Mouse (Mus musculus) fat pad, adult 2 months (tissue): ENCODE results near the gene Prkce.

Experiments
- DNase-seq: peaks from one replicate; pipeline ENCODE4 v3.0.0-alpha.2; 2011; ENCODE audit warnings: low read depth, low spot score; ENCODE audit errors: extremely low read depth

The Prkce gene

DNA sequence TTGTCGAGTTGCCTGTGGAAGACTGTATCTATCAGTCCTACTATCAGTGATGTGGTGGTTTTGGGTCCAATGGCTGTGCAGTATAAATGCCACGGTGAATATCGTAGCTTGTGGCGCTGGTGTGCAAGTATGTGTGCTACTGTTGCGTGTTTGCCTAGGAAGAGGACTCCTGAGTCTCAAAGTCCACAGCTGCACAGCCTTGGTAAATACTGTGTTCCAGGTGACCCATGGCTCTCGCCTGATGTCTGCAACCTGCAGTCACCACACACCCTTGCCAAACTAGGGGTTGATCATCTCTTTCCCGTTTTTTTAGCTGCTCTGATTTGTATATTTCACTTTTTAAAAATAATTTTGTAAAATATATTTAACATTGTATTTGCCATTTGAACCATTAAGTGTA, 273.5 kb downstream of the Prkce start:
- DNase-seq = no peak

DNA sequence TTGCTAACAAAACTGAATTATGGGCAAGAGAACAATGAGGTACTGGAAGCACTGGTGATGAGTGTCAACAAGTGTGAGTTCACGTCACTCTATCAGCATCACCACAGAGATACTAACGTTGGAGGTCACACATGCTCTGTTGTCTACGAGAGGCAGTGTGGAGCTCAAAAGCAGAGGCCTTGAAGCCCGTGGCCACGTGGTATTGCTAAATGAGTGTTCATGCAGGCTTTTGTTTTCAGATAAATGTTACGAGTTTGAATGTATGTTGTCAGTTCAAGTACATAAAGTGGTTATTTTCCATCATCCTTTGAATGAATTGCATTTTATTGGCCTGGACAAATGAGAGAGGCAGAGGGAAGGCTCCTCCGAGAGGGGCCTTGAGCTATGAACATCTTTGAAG, 276.3 kb downstream of the Prkce start:
- DNase-seq = no peak

DNA sequence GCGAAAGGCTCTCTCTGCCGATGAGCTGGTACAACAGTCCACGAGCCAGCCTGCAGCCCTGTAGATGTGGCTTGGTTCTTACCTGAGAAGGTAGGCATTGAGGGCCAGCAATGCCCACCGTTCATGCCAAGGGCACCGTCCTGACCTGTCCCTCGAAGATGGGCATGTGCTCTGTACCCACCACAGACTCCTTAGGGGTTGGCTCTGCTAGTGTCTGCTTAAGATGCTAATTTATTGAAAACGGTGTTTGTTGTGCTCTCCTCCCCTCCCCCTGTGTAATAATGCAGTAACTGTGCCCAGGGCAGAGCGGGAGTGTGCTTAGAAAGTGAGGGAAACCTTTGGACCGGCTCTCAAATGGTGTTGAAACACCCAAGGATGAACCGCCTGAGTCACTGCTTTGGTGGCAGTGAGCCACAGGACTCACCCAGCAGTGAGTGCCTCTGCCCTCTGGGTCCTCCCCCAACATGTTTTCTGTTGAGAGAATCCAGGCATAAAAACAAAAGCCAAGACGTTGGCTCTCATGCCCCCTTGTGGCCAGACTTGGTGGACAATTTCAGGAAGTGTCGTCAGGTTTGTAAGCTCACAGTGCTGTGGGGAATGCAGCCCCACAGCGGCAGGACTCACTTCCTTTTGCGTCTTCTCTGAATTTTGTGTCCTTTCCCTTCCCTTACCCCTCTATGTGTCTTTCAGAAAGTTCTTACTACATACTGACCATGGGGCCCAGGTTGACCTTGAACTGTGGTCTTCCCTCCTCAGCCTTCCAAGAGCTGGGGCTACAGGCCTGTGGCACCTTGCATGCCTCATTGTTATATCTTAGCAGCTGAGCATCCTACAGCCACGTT, 277.2 kb downstream of the Prkce start:
- peak; percentile 83 for DNase-seq

DNA sequence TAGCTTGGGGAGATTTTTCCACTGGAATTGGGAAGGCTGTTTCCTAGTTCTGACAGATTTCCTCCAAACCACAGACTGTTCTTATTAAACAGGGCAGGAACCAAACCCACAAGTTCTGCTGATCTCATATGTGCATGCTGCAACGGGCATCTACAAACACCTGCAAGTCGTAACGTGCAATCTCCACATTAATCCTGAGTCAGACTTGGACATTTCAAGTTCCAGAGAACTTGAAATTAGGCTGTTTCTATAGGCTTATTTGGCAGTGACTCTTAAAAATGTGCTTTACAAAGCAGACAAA, 277.8 kb downstream of the Prkce start:
- no peak for DNase-seq

DNA sequence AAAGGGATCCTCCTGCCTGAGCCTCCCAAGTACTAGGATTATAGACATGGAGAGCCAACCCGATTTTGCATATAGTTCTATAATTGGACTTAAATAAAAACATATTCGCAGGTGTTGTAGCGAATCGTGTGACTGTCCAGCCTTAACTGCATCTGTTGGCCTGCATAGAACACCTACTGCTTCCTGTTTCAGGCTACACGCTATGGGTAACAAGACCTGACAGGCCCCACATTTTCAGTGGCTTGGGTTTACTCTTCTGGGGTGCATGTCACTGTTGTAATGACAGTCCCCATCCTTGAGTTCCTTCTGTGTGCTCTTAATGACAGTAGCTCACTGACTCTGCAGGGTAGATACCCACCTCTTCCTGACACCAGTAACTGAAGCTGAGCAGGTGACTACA, 278.3 kb downstream of the Prkce start:
- no peak for DNase-seq

DNA sequence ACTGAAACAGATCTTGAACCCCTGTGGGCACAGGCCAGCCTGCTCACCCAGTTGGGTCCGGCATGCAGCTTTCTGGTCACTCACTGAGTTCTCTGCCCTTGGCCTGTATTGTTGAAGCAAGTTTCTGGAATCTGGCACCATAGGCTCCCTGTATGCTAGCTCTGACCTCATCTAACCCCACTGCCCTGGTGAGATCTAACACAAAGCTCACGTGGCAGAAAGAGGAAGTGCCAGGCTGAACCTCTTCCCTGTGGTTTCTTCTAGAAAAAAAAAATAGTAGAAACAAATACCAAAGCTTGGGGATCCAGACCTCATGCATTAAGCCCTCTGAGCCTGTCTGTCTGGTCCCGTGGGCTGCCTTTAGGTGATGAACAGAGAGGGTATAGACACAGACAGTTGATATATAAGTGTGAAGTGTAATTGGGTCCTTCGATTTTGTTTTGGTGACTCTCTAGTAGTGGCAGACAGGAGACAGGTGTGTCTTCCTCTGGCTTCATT, 279.6 kb downstream of the Prkce start:
- no peak for DNase-seq

DNA sequence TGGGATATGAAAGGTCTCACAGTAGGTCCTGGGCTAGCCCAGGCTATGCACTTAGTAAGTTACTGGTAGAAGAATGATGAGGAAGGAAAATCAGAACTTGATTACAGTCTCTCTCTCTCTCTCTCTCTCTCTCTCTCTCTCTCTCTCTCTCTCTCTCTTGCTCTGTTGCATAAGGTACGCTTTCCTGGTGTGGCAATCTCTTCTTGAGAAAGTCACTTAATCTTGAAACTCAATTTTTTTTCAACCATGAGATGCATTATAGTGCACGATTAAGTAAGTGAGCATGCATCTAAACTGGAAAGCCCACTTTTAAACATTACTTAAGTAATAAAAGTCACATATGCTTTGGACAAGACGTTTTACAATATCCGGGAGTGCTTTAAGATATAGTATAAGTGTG, 285.3 kb downstream of the Prkce start:
- DNase-seq = no peak

DNA sequence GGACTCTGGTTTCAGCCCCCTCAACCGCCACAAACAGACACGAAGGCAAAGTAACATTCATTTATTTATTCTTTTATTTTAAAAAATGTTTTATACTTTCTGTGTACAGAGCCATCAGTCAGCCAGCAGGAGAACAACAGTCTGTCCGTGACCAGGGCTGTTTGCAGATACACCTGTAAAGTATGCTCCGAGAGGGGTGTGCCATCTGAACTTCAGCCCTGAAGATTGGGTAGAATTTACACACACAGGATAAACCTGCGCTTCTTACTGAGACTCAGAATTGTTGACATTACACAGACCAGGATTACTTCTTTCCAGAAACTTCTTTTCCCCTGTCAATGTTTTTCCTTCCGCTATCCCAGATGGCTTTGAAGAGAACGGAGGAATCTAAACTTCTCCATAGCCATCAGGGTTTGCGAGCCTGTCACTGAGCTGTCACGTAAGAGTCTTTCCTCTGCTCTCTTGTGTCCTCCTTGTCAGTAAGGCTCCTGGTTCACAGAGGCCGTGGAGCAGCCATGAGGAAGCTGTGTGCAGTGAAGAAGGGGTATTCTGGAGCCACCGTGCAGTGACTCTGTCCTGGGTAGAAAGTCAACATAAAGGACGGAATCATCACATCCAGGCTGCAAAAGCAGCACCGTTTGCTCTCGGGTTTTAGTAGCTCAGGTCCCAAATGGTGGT, 286.2 kb downstream of the Prkce start:
- no peak for DNase-seq

DNA sequence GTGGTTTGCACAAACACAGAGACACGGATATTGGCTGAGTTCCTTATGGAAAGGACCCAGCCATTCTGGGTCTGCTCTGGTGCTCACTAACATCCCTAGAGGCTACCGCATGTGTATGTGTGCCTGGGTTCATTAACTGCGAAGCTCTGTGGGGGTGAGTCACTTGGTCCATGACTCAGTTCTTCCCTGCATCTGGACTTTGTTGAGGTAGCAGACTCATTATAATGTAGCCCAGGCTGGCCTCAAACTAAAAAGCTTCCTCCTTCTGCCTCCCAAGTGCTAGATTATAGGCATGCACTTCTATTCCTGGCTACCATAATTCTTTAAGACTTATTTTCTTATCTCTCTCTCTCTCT, 286.7 kb downstream of the Prkce start:
- DNase-seq = no peak

DNA sequence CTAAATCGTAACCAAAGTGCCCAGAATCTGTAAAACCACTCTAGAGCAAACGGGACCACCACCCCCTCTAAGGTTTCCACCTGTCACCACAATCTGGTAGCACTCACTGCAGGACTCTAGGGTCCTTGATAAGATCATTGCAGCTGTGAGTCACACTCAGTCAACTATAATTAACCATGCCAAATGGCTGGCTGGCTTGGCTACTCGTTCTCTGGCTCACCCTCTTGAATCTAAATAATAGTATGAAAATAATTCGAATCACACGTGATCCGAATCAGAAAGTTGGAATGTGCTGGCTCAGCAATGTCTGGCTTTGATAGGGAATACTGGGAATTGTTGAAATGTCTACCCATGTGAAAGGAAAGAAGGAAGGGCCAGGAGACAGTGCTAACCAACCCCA, 288.9 kb downstream of the Prkce start:
- no peak for DNase-seq

DNA sequence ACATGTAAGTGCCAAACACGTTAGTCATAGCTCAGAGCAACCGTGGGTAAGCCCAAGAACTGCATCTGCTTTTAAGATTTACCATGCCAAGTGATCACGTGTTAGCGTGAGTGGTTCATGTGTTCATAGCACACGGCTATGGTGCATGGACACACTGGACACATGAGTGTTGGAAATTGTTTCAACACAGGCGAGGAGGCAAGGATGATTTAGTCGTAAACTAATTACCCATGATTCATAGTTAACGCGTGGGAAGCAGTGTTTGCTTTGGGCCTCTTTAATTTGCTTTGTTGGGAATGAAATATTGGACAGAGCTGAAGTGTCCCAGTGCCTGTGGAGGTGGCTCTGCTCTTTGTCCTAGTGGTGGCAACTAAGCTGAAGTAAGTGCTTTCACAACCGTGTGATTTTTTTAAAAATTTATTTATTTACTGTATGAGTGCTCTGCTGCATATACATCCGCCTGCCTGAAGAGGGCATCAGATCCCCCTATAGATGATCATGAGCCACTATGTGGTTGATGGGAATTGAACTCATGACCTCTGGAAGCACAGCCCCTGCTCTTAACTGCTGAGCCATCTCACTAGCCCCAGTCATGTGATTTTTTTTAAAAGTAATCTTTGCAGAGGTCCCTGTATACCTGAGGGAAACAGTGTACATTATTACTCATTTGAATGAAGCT, 290.9 kb downstream of the Prkce start:
- peak; percentile 62 for DNase-seq

DNA sequence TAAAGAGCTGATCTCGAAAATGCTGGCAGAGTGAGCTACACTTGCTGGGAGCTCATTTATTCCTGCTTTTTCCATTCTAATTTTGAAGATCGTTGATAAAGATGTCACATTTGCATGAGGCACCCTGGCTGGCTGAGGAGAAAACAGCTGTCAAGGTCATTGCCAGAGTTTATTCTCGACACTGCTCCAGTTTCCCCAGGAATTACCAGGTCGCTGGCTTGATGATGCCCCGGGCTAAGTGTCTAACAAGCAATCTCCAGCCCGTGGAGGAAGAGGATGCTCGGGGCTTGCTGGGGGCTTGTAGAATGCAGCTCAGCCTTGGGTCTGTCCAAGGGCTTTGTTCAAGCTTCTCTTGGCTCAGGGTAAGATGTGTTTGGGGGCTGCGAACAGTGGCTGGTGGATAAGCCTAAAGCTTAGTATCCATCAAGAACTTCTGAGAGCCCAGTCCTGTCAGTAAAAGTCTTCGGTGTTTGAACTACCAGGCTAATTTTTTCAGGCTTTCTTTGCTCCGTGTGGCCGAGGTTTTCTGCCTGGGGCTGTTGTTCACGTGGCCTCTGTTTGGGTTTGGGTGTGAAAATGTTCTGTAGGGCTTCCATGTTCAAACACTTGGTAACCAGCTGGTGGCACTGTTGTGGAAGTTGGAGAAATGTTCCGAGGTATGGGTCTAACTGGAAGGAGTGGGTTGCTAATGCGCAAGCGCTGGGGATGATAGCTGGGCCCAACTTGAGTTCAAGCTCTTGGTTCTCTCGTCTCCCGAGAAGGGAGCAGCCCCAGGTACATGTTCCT, 293.3 kb downstream of the Prkce start:
- no peak for DNase-seq

DNA sequence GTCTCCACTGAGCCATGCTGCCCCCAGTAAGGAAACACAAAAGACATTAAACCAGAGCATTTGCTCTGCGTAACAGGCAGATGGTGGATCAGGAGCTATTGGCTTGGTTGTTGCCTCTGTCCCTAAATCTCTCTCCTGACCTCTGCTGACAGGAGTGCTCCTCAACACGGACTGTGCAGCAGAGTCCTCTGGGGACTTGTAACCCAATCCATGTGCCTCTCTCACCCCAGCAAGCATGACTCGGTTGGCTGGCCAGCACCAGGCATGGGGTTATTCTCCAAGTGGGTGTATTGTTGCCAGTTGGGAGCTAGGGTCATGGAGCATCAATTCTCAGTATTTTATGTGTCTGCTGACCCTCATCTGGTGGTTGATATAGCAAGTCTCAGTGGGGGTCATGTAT, 295.8 kb downstream of the Prkce start:
- no peak for DNase-seq

DNA sequence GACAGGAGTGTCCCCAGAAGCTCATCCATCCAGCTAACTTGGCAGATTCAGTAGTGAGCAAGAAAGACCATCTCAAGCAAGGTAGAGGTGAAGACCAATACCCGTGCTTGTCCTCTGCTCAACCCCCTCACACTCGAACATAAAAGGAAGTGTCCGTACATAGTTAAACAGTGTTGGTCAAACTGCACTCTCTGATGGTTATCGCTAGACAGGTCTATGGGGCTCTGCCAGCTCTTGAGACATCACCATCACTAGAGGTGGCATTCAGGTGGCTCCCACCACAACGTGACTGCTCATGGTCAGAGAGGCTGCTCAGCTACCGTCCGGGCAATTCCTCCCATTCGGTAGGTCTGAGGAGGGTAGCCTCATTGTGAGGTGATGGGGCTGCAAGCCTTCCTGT, 296.6 kb downstream of the Prkce start:
- DNase-seq = no peak

DNA sequence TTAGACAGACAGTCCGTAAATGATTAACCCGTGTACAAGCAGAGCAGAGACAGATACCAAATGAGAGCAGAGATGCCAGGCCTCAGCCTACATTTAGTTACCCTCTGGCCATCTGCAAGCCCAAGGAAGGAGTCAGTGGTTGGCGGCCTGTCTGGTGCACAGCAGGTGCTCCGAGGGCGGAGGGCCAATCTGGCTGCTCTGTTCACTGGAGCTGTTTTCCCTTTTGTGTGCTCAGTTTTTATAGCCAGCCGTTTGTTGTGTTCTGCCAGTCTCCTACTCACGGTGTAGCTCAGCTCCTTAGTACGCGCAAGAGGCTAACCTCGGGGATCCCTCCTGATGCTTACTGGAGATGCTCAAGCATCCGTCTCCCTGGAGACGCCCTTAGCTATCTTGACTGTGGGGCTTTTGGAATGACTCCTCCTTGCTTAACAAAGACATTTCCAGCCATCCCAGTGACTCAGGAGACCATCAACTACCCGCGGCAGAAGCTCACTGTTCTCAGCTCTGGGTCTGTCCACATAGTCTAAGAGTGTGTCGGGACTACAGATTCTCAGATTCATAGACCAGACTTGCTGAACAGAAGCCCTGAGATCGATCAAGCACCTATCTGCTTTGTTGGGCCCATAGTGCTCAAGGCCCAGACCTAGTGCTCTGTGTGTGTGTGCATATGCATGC, 297.2 kb downstream of the Prkce start:
- no peak for DNase-seq

DNA sequence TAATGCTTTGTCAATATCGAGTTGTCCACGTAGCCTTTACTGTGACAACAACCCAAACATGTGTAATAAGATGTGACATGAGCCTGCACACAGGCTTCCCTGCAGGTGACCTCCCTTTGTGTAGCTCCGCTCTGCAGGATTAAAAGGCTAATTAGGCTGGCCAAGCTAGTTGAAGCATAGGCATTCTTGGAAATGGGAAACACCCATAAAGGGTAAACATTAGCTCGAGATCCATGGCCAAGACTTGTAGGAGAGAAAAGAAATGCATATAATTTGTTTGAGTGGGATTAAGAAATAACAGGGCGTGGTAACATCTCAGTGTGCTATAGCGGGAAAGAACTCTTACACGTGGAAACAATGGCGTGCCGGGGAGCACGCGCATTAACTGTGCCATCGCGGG, 298.3 kb downstream of the Prkce start:
- no peak for DNase-seq

DNA sequence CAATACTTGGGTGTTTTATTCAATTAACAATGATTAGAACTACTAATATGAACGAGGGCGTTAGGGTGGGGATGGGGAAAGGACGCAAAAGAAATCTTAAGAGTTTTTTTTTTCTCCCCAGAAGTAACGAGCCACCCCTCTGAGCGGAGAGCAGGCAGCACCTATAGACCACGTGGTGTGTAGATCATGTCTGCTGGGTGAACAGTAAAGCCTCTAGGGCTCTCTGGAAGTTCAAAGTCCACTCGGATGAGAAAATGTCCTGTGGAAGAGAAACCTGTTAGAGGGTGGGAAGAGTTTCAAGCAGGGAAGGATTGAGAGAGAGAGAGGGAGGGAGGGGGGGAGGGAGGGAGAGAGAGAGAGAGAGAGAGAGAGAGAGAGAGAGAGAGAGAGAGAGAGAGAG, 298.8 kb downstream of the Prkce start:
- DNase-seq = no peak

DNA sequence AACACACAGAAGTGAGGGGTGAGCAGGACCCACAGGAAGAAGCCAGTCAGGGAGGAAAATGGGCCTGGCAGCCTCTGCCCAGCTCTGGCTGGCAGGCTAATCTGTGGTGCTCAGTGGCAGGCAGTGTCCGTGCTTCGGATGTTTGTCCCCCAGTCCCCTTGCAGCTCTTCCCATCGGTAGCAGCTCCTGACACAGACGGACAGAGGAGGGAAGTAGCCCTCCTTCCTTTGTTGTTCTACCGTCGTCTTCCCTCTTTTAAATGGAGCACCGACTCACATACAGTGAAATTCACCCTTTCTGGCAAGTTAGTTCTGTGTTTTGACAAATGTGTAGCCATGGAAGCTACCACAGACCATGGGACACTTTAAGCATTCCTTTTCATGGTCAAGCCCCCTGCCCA, 299.3 kb downstream of the Prkce start:
- DNase-seq = no peak

DNA sequence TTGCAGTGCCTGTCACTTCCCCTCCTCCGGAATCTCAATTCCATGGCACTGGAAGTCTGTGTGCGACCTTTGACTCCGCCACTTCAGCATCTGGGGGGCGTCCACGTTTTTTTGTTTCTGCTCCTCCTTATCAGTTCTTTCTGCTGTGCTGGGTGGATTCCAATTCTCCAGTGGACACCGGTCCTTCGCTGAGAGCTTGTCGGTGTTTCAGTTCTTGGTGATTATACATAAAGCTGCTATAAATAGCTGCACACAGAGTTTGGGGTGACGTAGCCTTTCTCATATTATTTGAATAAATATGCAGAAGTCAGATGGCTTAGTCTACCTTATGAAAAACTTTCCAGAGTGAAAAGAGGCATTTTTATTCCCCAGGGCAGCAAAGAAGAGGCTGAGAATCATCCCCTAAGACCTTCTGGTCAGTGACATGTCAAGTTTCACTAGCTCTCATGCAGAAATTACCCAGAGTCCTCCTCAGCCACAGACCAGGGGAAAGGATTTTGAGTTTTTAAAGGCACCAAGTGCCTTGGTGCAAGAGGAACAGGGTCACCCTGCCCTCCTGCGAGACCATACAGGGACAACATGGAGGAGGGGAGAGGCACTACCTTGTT, 299.8 kb downstream of the Prkce start:
- no peak for DNase-seq

DNA sequence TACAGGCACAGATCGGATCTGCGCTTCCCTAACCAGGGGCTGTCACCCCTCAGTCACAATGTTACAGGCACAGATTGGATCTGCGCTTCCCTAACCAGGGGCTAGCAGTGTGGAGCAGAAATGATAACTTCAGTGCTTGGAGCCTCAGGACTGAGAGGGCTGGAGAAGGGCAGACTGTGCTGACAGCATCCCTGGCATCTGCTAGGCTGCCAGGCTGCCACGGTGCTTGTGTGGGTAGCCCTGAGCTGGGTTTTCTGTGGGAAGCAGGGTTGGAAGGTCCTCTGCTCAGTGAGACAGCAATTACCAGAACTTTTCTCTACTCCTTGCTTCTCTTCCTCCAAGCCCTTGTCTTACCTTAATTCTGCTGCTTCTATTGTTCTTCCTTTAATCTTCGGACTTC, 300.4 kb downstream of the Prkce start:
- DNase-seq = no peak
